Mouse (Mus musculus): ENCODE results near the gene Arxes1. TPM values are rescaled to one million over a fixed set of nuclear protein-coding genes. Genes with fewer than 3 reads are reported as not detected.
"Not testable (repeated sequence)": the region's sequence is repeated elsewhere in the genome, so short reads cannot be mapped to it uniquely, and the experiment has no call there.

The Arxes1 gene
- polyA plus RNA-seq, 1 experiment from 2014 or later = 40.6 TPM

GRCm38 (mm10) chrX:136030331-136030730 lies 2.8 kb upstream of the Arxes1 start:
- H3K9ac ChIP-seq (ENCODE audit: low read depth, low read length) = no peak overlapping the region
- H3K27ac ChIP-seq (ENCODE audit: low read depth, low read length) = no peak overlapping the region
- no peak for ATAC-seq (replicated peaks; ENCODE audit: insufficient number of reproducible peaks, low FRiP score, low TSS enrichment)
- no peaks in the 10 kb centered on the region for H3K9me3 ChIP-seq (replicated peaks; ENCODE audit: control insufficient read depth, low read length)
- WGBS (ENCODE audit: insufficient replicate concordance) = 67% methylated on average over 1 of the region's 1 CpGs
- no peak overlapping the region for H3K4me3 ChIP-seq (ENCODE audit: low read depth, low read length)
- H3K4me2 ChIP-seq = no peak overlapping the region
- no peaks in the 10 kb centered on the region for H3K27me3 ChIP-seq (ENCODE audit: control insufficient read depth, insufficient read depth, low read length)
- no peaks in the 10 kb centered on the region for H3K36me3 ChIP-seq (ENCODE audit: control insufficient read depth, insufficient read depth, low read length)
- no peaks in the 10 kb centered on the region for H3K4me1 ChIP-seq (ENCODE audit: control insufficient read depth, insufficient read depth, low read length)

DNA sequence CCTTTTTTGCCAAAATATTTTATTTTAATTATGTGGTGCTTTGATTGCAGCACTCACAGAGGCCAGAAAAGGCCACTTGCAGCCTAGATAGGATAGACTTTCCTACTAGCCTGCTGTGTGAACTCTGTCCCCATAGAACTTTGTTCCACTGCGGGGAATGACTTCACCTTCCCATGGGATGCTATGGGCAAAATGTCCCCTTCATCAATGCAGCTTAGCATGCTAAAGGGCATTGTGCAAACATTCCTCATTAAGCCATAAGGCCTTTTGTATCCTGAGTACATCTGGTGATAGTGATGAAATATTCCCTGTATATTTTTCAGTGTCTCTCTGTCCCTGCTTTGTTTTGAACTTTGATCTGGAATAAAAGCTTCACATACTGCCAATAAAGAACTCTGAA lies 10.6 kb downstream of the Arxes1 start:
- 76% methylated on average over 1 of the region's 1 CpGs for WGBS (ENCODE audit: insufficient replicate concordance)

DNA sequence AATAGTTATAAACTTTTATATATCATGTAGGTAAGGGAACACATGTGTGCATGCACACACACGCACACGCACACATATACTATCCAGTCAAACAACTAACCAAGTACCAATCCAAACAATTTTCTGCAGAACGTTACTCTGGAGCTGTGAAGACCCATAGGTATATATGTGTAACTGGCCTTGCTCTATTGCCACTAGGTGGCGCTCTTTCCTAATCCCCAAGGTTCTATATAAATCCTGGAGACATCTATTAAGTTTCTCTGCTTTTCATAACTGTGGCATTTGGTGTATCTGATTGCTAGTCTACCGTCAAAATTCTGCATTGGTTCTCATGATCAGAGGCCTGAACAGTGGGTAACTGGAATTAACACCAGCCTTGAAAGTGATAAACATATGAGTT lies 14.4 kb downstream of the Arxes1 start:
- H3K4me2 ChIP-seq = no peak overlapping the region
- 19% methylated on average over 5 of the region's 5 CpGs for WGBS (ENCODE audit: insufficient replicate concordance)
- H3K27me3 ChIP-seq (ENCODE audit: control insufficient read depth, insufficient read depth, low read length) = no peaks in the 10 kb centered on the region
- no peak overlapping the region for H3K27ac ChIP-seq (ENCODE audit: low read depth, low read length)
- no peak overlapping the region for H3K4me3 ChIP-seq (ENCODE audit: low read depth, low read length)
- no peak overlapping the region for H3K9ac ChIP-seq (ENCODE audit: low read depth, low read length)
- H3K36me3 ChIP-seq (ENCODE audit: control insufficient read depth, insufficient read depth, low read length) = no peaks in the 10 kb centered on the region
- H3K4me1 ChIP-seq (ENCODE audit: control insufficient read depth, insufficient read depth, low read length) = no peaks in the 10 kb centered on the region
- ATAC-seq (replicated peaks; ENCODE audit: insufficient number of reproducible peaks, low FRiP score, low TSS enrichment) = no peak
- H3K9me3 ChIP-seq (replicated peaks; ENCODE audit: control insufficient read depth, low read length) = no peaks in the 10 kb centered on the region

More for the DNA sequence above, 10.6 kb downstream of the Arxes1 start:
- Histone ChIP-seq H3K27ac (ENCODE audit: low read depth, low read length) (no peak overlapping the region), H3K9me3 (replicated peaks; ENCODE audit: control insufficient read depth, low read length) (no peaks in the 10 kb centered on the region), H3K4me2 (no peak overlapping the region), H3K27me3 (ENCODE audit: control insufficient read depth, insufficient read depth, low read length) (no peaks in the 10 kb centered on the region), H3K36me3 (ENCODE audit: control insufficient read depth, insufficient read depth, low read length) (no peaks in the 10 kb centered on the region), H3K9ac (ENCODE audit: low read depth, low read length) (no peak overlapping the region), H3K4me1 (ENCODE audit: control insufficient read depth, insufficient read depth, low read length) (no peaks in the 10 kb centered on the region), H3K4me3 (ENCODE audit: low read depth, low read length) (no peak overlapping the region)
- ATAC-seq (replicated peaks; ENCODE audit: insufficient number of reproducible peaks, low FRiP score, low TSS enrichment) = no peak

GRCm38 (mm10) chrX:136051219-136051618 lies 18.1 kb downstream of the Arxes1 start:
- no peaks in the 10 kb centered on the region for H3K36me3 ChIP-seq (ENCODE audit: control insufficient read depth, insufficient read depth, low read length)
- H3K9me3 ChIP-seq (replicated peaks; ENCODE audit: control insufficient read depth, low read length) = no peaks in the 10 kb centered on the region
- no peaks in the 10 kb centered on the region for H3K4me1 ChIP-seq (ENCODE audit: control insufficient read depth, insufficient read depth, low read length)
- H3K27ac ChIP-seq (ENCODE audit: low read depth, low read length) = no peak overlapping the region
- H3K4me3 ChIP-seq (ENCODE audit: low read depth, low read length) = no peak overlapping the region
- H3K4me2 ChIP-seq = no peak overlapping the region
- ATAC-seq (replicated peaks; ENCODE audit: insufficient number of reproducible peaks, low FRiP score, low TSS enrichment) = no peak
- no peaks in the 10 kb centered on the region for H3K27me3 ChIP-seq (ENCODE audit: control insufficient read depth, insufficient read depth, low read length)
- no peak overlapping the region for H3K9ac ChIP-seq (ENCODE audit: low read depth, low read length)
- WGBS (ENCODE audit: insufficient replicate concordance) = 66% methylated on average over 2 of the region's 2 CpGs

DNA sequence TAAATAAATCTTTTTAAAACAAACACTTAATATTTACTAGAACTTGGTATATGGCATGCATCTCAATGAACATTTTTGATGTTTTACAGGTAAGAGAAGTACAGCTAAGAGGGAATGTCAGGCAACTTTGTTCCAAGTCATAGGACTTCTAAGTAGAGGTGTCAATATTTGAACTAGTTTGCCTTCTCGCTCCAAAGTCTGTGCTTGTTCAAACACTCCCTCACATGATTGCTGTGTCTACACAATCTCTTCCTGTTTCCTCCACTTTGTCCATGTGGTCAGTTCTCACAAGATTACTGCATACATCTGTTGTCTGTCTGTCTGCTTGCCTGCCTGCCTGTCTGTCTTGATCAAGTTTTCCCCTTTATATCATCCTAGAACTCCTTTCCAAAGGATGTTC lies 27.5 kb downstream of the Arxes1 start:
- ATAC-seq (replicated peaks; ENCODE audit: insufficient number of reproducible peaks, low FRiP score, low TSS enrichment) = no peak
- 75% methylated on average over 1 of the region's 1 CpGs for WGBS (ENCODE audit: insufficient replicate concordance)
- H3K36me3 ChIP-seq (ENCODE audit: control insufficient read depth, insufficient read depth, low read length) = no peaks in the 10 kb centered on the region

GRCm38 (mm10) chrX:136067201-136067991 lies 34.2 kb downstream of the Arxes1 start:
- not testable (repeated sequence) for H3K9ac ChIP-seq (ENCODE audit: low read depth, low read length); H3K9me3 ChIP-seq (replicated peaks; ENCODE audit: control insufficient read depth, low read length); H3K36me3 ChIP-seq (ENCODE audit: control insufficient read depth, insufficient read depth, low read length); H3K27me3 ChIP-seq (ENCODE audit: control insufficient read depth, insufficient read depth, low read length); H3K27ac ChIP-seq (ENCODE audit: low read depth, low read length); ATAC-seq (replicated peaks; ENCODE audit: insufficient number of reproducible peaks, low FRiP score, low TSS enrichment); H3K4me1 ChIP-seq (ENCODE audit: control insufficient read depth, insufficient read depth, low read length)
- WGBS (ENCODE audit: insufficient replicate concordance) = 12% methylated on average over 11 of the region's 48 CpGs
- H3K4me3 ChIP-seq (ENCODE audit: low read depth, low read length) = peak overlapping the region; percentile 32
- peak overlapping the region; percentile 59 for H3K4me2 ChIP-seq

More for the DNA sequence above, 27.5 kb downstream of the Arxes1 start:
- Histone ChIP-seq H3K4me3 (ENCODE audit: low read depth, low read length) (no peak overlapping the region), H3K4me2 (no peak overlapping the region), H3K27ac (ENCODE audit: low read depth, low read length) (no peak overlapping the region), H3K27me3 (ENCODE audit: control insufficient read depth, insufficient read depth, low read length) (no peaks in the 10 kb centered on the region), H3K9ac (ENCODE audit: low read depth, low read length) (no peak overlapping the region), H3K9me3 (replicated peaks; ENCODE audit: control insufficient read depth, low read length) (no peaks in the 10 kb centered on the region), H3K4me1 (ENCODE audit: control insufficient read depth, insufficient read depth, low read length) (no peaks in the 10 kb centered on the region)

DNA sequence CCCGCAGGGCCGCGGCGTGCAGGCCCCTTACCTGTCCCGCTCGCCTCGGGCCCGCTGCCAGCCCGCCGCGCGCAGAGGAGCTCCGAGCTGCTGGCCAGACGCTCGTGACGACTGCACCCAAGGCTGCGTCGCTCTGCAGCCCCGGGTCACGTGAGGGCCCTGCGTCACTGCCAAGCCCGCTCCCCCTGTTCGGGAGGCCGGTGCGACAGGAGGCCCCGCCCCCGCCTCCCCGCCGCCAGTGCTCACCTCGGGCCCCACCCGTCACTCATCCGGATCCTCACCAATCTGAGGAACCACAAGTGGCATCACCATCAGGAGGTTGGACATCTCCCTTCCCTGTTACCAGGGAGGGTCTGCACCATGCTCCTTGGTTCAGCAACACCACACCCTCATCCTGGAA lies 34.9 kb downstream of the Arxes1 start, which contains the start of gene Bex2:
Gene Bex2 (minus strand): TSS at position 217 of the 400 bp plus-strand sequence.
- not testable (repeated sequence) for H3K27ac ChIP-seq (ENCODE audit: low read depth, low read length); H3K9me3 ChIP-seq (replicated peaks; ENCODE audit: control insufficient read depth, low read length); H3K9ac ChIP-seq (ENCODE audit: low read depth, low read length); H3K36me3 ChIP-seq (ENCODE audit: control insufficient read depth, insufficient read depth, low read length); H3K27me3 ChIP-seq (ENCODE audit: control insufficient read depth, insufficient read depth, low read length); H3K4me1 ChIP-seq (ENCODE audit: control insufficient read depth, insufficient read depth, low read length)
- peak; percentile 95 for ATAC-seq (replicated peaks; ENCODE audit: insufficient number of reproducible peaks, low FRiP score, low TSS enrichment)
- peak within 1 kb of the TSS; percentile 59 for H3K4me2 ChIP-seq
- no CpG with 5 or more reads among the region's 32 CpGs for WGBS (ENCODE audit: insufficient replicate concordance)
- H3K4me3 ChIP-seq (ENCODE audit: low read depth, low read length) = peak within 1 kb of the TSS; percentile 32
